Mouse (Mus musculus) ES-Bruce4 (cell line): ENCODE measurements around the gene Speer4f1.

Experiments
- CTCF ChIP-seq: IDR thresholded peaks from one replicate; pipeline ENCODE4 v1.8.1; 2011; ENCODE audit warnings: low read depth, low read length
- EP300 ChIP-seq: IDR thresholded peaks from 2 replicates; pipeline ENCODE4 v1.6.1; 2011; ENCODE audit warnings: low read depth, low read length; ENCODE audit not compliant: insufficient read depth

- TF ChIP-seq CTCF (no peak), EP300 (no peak)
Observed at GRCm38 (mm10) chr5:17499873-17500329, 24.0 kb downstream of the Speer4f1 start.
